Mouse (Mus musculus) intestine, embryonic 14.5 days (tissue): ENCODE measurements at regions not wholly inside any gene's neighbourhood (a gene's known extent, or its start where the extent isn't known, plus 50 kb on each side); places are given as distances from the start of the nearest gene placed in this dataset.

Source experiments
- ATAC-seq: fragments of 200-750 bp; cut with Nextera tagmentation; replicated peaks from 2 replicates; pipeline ENCODE4 v1.8.0; 2017; ENCODE audit warnings: low read depth, moderate number of reproducible peaks, moderate TSS enrichment, moderate library complexity; ENCODE audit not compliant: low FRiP score, low TSS enrichment
- DNase-seq: peaks from one replicate; pipeline ENCODE4 v3.0.0-alpha.2; 2018; ENCODE audit warnings: low spot score
- H3K27ac ChIP-seq: fragments of 300-500 bp; sonication (generic); 2 replicates; pipeline ENCODE4 v1.5.1; 2014; ENCODE audit warnings: low read depth, mild to moderate bottlenecking, control low read depth
- H3K27me3 ChIP-seq: fragments of 300-500 bp; sonication (generic); replicated peaks from 2 replicates; pipeline ENCODE4 v1.6.1; 2014; ENCODE audit warnings: low read length, control low read depth; ENCODE audit not compliant: control insufficient read depth, insufficient read depth
- H3K36me3 ChIP-seq: fragments of 300-500 bp; sonication (generic); 2 replicates; pipeline ENCODE4 v1.6.1; 2014; ENCODE audit warnings: low read length, control low read depth; ENCODE audit not compliant: control insufficient read depth, insufficient read depth
- H3K4me1 ChIP-seq: fragments of 300-500 bp; sonication (generic); replicated peaks from 2 replicates; pipeline ENCODE4 v1.6.1; 2014; ENCODE audit warnings: low read length, control low read depth, mixed read lengths; ENCODE audit not compliant: control insufficient read depth, insufficient read depth
- H3K4me2 ChIP-seq: fragments of 300-500 bp; sonication (generic); 2 replicates; pipeline ENCODE4 v1.6.1; 2014; ENCODE audit warnings: low read length
- H3K4me3 ChIP-seq: fragments of 300-500 bp; sonication (generic); 2 replicates; pipeline ENCODE4 v1.5.1; 2014; ENCODE audit warnings: low read depth, low read length, control low read depth, mixed read lengths
- H3K9ac ChIP-seq: fragments of 300-500 bp; sonication (generic); 2 replicates; pipeline ENCODE4 v1.6.1; 2014; ENCODE audit warnings: mild to moderate bottlenecking, low read length
- H3K9me3 ChIP-seq: fragments of 300-500 bp; sonication (generic); 2 replicates; pipeline ENCODE4 v1.6.1; 2016; ENCODE audit warnings: low read length, control low read depth; ENCODE audit not compliant: control insufficient read depth
- WGBS: fragments of 180-500 bp; shearing (Covaris S2); extraction: QIAGEN DNeasy Blood & Tissue Kit; methylation state at CpG from one replicate; pipeline ENCODE4 v1.1.7; 2014; 5-methylcytosine and 5-hydroxymethylcytosine counted together

GRCm38 (mm10) chr2:28336349-28337309, 110.0 kb upstream of the Ppp1r26 start:
- Histone ChIP-seq H3K4me2 (no peak overlapping the region), H3K4me1 (no peaks in the 10 kb centered on the region; the same call in 1 of the 2 replicates)
- WGBS: 68% methylated on average over 17 of the region's 17 CpGs

GRCm38 (mm10) chr2:28337561-28337960, 109.0 kb upstream of the Ppp1r26 start:
- DNase-seq: no peak
- 74% methylated on average over 5 of the region's 5 CpGs for WGBS
- no peak for ATAC-seq
- H3K4me1 ChIP-seq: no peaks in the 10 kb centered on the region; the same call in 1 of the 2 replicates
- no peaks in the 10 kb centered on the region for H3K9me3 ChIP-seq
- H3K27ac ChIP-seq: no peak overlapping the region
- no peak overlapping the region for H3K4me3 ChIP-seq
- no peak overlapping the region for H3K4me2 ChIP-seq
- no peaks in the 10 kb centered on the region for H3K36me3 ChIP-seq
- H3K9ac ChIP-seq: no peak overlapping the region
- no peaks in the 10 kb centered on the region for H3K27me3 ChIP-seq

More at GRCm38 (mm10) chr2:28336349-28337309, 110.0 kb upstream of the Ppp1r26 start:
- ATAC-seq (no peak), DNase-seq (no peak)
- Histone ChIP-seq H3K4me3 (no peak overlapping the region), H3K9me3 (no peaks in the 10 kb centered on the region), H3K27me3 (no peaks in the 10 kb centered on the region), H3K27ac (no peak overlapping the region), H3K36me3 (no peaks in the 10 kb centered on the region), H3K9ac (no peak overlapping the region)

- 92% methylated on average over 2 of the region's 2 CpGs for whole genome bisulfite sequencing
- H3K4me1 ChIP-seq: no peaks in the 10 kb centered on the region
- no peak overlapping the region for H3K4me3 ChIP-seq
- H3K36me3 ChIP-seq: no peaks in the 10 kb centered on the region
- H3K9ac ChIP-seq: no peak overlapping the region
- H3K27me3 ChIP-seq: no peaks in the 10 kb centered on the region
- no peak overlapping the region for H3K27ac ChIP-seq
- ATAC-seq: no peak
- H3K4me2 ChIP-seq: no peak overlapping the region
- H3K9me3 ChIP-seq: no peaks in the 10 kb centered on the region
- DNase-seq: no peak
Observed at GRCm38 (mm10) chr2:28341304-28341703, 105.3 kb upstream of the Ppp1r26 start.

- WGBS: 80% methylated on average over 4 of the region's 4 CpGs
- no peaks in the 10 kb centered on the region for H3K9me3 ChIP-seq
Observed at GRCm38 (mm10) chr2:28348453-28348852, 98.1 kb upstream of the Ppp1r26 start.

GRCm38 (mm10) chr2:28349911-28350310, 96.7 kb upstream of the Ppp1r26 start:
- no peak overlapping the region for H3K4me3 ChIP-seq
- no peak overlapping the region for H3K9ac ChIP-seq
- no peak for DNase-seq
- H3K9me3 ChIP-seq: no peaks in the 10 kb centered on the region
- ATAC-seq: no peak
- no peak overlapping the region for H3K4me2 ChIP-seq
- 86% methylated on average over 8 of the region's 8 CpGs for WGBS
- no peaks in the 10 kb centered on the region for H3K36me3 ChIP-seq
- no peak overlapping the region for H3K27ac ChIP-seq
- H3K4me1 ChIP-seq: no peaks in the 10 kb centered on the region
- H3K27me3 ChIP-seq: no peaks in the 10 kb centered on the region

More at GRCm38 (mm10) chr2:28348453-28348852, 98.1 kb upstream of the Ppp1r26 start:
- no peak overlapping the region for H3K4me2 ChIP-seq
- no peak overlapping the region for H3K4me3 ChIP-seq
- ATAC-seq (no peak), DNase-seq (no peak)
- H3K9ac ChIP-seq: no peak overlapping the region
- H3K27me3 ChIP-seq: no peaks in the 10 kb centered on the region
- no peaks in the 10 kb centered on the region for H3K36me3 ChIP-seq
- H3K4me1 ChIP-seq: no peaks in the 10 kb centered on the region
- H3K27ac ChIP-seq: no peak overlapping the region

- no peak for ATAC-seq
- no peak for DNase-seq
Observed at GRCm38 (mm10) chr2:28351445-28351844, 95.2 kb upstream of the Ppp1r26 start.

GRCm38 (mm10) chr2:28352903-28353302, 93.7 kb upstream of the Ppp1r26 start:
- Histone ChIP-seq H3K4me1 (no peaks in the 10 kb centered on the region), H3K36me3 (no peaks in the 10 kb centered on the region), H3K27me3 (no peaks in the 10 kb centered on the region), H3K4me2 (no peak overlapping the region), H3K27ac (no peak overlapping the region), H3K9ac (no peak overlapping the region), H3K4me3 (no peak overlapping the region), H3K9me3 (no peaks in the 10 kb centered on the region)
- no peak for DNase-seq
- ATAC-seq: no peak
- WGBS: 76% methylated on average over 1 of the region's 1 CpGs

More at GRCm38 (mm10) chr2:28351445-28351844, 95.2 kb upstream of the Ppp1r26 start:
- no peak overlapping the region for H3K27ac ChIP-seq
- H3K9me3 ChIP-seq: no peaks in the 10 kb centered on the region
- no peaks in the 10 kb centered on the region for H3K36me3 ChIP-seq
- H3K9ac ChIP-seq: no peak overlapping the region
- H3K4me3 ChIP-seq: no peak overlapping the region
- 89% methylated on average over 10 of the region's 10 CpGs for WGBS
- H3K27me3 ChIP-seq: no peaks in the 10 kb centered on the region
- no peak overlapping the region for H3K4me2 ChIP-seq
- H3K4me1 ChIP-seq: no peaks in the 10 kb centered on the region

GRCm38 (mm10) chr2:28362199-28362598, 84.4 kb upstream of the Ppp1r26 start:
- Histone ChIP-seq H3K4me3 (no peak overlapping the region), H3K4me2 (no peak overlapping the region), H3K9me3 (no peaks in the 10 kb centered on the region), H3K27me3 (no peaks in the 10 kb centered on the region), H3K27ac (peak overlapping the region; percentile 79), H3K9ac (no peak overlapping the region), H3K4me1 (peaks cover 21% of the 10 kb centered on the region), H3K36me3 (no peaks in the 10 kb centered on the region)
- ATAC-seq (peak; percentile 53; the same call in 1 of the 2 replicates), DNase-seq (peak; percentile 57)
- 17% methylated on average over 6 of the region's 6 CpGs for WGBS
